In the genomic region with DNA sequence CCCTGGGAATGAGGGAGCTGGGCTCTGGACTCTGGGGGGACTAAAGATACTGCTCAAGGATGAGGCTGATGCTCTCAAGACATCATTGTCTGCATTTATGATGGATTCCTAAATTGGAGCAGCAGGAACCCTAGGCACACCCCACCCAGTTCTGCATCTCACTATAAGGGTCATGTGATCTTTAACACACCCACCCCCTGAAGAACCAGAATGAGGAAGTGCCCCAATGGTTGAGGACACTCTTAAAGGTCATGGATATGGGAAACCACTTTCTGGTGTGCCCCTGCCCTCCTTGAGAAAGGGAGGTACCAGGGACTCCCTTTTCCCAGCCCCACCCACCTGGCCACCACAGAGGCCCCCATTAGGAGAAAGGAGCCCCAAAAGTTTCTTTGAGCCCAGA, we compare ENCODE assay signal across 13 mouse cellular contexts.
"Had no signal": no experiment of that assay in that cellular context is flagged by ENCODE, and none has a peak within 500 bp of the region (broad histone marks: within the 10 kb centered on the region; RNA-seq: fewer than 3 reads in every experiment).

No protein-coding gene starts in this region.

- H3K4me1 ChIP-seq: limb, embryonic 12.5 days; lung, embryonic 15.5 days; neural tube, embryonic 13.5 days had no signal

- H3K36me3 ChIP-seq: lung, embryonic 15.5 days had no signal

- H3K27ac ChIP-seq: limb, embryonic 12.5 days; lung, embryonic 15.5 days; macrophage; neural tube, embryonic 13.5 days; stomach, postnatal 0 days had no signal

- H3K4me2 ChIP-seq: limb, embryonic 12.5 days; lung, embryonic 15.5 days; neural tube, embryonic 13.5 days had no signal

- H3K9me3 ChIP-seq: limb, embryonic 12.5 days; lung, embryonic 15.5 days; neural tube, embryonic 13.5 days had no signal

- H3K27me3 ChIP-seq: limb, embryonic 12.5 days; lung, embryonic 15.5 days; neural tube, embryonic 13.5 days had no signal

- ATAC-seq: intestine, postnatal 0 days had no signal

- H3K9ac ChIP-seq: limb, embryonic 12.5 days; lung, embryonic 15.5 days; neural tube, embryonic 13.5 days had no signal

- DNase-seq: kidney, adult 8-10 months; kidney, postnatal 36 days; layer of hippocampus, adult 9-11 months; layer of hippocampus, postnatal 36 days; lung, postnatal 14 days; midbrain, embryonic 14.5 days; retina, postnatal 1 day had no signal

- H3K4me3 ChIP-seq: limb, embryonic 12.5 days; lung, embryonic 15.5 days; neural tube, embryonic 13.5 days had no signal
